Mouse (Mus musculus): ENCODE data around the gene Timm10. TPM values are rescaled to one million over a fixed set of nuclear protein-coding genes. Genes with fewer than 3 reads are reported as not detected.

Timm10 gene
- total RNA-seq, 2 experiments from 2014 or later, result 78.1 to 101 TPM

DNA sequence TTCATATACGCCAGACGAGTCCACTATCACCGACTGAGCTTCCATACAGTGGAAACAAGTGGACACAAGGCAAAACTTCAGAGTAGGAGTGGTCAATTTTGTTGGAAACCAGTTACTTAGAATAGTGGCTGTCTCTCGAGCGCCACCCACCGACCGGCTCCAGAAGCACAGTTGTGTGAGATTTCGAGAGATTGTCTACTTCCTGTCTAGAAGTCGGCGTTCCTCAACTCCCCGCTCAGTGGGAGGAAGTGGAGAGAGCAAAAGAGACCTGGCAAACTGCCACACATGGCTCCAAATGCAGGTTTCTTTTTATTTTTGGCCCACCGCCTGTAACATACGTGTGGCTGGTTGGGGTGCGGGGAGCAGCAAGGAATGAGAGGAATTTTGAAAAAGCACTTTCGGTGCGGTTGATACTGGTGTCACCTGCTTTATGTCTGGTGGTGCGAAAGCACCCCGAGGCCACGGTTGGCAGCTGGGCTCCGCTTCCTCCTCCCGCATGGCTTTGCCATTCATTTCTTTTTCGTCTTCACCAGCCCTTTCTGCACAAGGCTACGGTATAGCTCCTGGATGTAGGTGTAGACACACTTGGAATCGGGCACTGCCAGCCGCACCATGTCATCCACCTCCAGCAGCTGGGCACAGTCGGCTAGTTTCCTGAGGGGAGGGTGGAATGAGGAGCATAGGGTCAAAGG is 15.8 kb upstream of the Timm10 start:
- intact Hi-C loops (cut with DNase I), result no loop called here

DNA sequence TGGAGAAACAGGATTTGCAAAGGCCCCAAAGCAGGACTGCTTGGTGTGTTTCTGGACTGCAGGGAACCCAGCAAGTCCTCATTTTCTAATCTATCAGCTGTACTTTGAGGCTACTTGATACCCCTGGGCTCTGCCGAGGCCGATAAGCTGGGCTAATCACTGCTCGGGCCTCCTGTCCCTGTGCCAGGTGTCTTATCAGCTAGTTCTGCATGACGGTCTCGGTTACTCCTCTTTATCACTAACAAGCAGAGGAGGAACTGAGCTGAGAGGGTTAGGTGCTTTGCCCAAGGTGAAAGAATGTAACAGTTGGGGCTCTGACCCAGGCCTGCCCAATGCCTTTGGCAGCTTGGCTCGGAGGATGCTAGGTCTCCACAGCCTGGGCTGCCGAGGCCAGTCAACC is 14.9 kb upstream of the Timm10 start:
- peak in 1 of 2 experiments; percentile 9 for DNase-seq
- intact Hi-C loops (cut with DNase I), result no loop called here

More for the DNA sequence above, 15.8 kb upstream of the Timm10 start:
- peak; percentile 87 to 89 for DNase-seq

- no peak for DNase-seq
- intact Hi-C loops (cut with DNase I), result no loop called here
These were observed 14.1 kb upstream of the Timm10 start for GRCm38 (mm10) chr2:84812676-84813075.

GRCm38 (mm10) chr2:84819861-84820260 is 6.9 kb upstream of the Timm10 start:
- intact Hi-C loops (cut with DNase I), result loop anchor here (5.0 kb wide), 1 partner anchor 48 kb away; no protein-coding TSS in a partner anchor
- peak in 1 of 2 experiments; percentile 31 for DNase-seq

DNA sequence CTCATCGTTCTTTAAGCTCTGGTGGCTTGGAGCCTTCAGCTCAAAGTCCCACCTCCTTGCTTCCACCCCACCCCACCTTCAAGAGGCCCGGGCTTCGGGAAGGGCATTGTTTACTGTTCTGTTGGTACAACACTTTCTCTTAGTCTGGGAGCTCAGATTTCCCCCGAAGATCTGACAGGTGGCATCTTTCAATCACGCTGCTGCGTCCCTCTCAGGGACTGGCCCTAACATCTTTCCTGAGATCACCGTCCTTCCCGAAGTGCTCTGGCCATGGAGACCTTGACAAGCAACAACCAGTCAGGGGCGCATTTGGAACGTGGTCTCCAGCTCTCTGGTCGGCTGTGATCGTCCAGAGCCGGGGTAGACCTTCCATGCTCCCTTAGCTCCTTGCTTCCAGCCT is 4.2 kb upstream of the Timm10 start, which contains the start of gene Smtnl1:
Gene Smtnl1 (minus strand): TSS at position 101 of the 400 bp plus-strand sequence.
- intact Hi-C loops (cut with DNase I), result no loop called here
- DNase-seq, result no peak

- intact Hi-C loops (cut with DNase I), result no loop called here
- DNase-seq, result no peak
These were observed 3.6 kb upstream of the Timm10 start for GRCm38 (mm10) chr2:84823237-84823636.

DNA sequence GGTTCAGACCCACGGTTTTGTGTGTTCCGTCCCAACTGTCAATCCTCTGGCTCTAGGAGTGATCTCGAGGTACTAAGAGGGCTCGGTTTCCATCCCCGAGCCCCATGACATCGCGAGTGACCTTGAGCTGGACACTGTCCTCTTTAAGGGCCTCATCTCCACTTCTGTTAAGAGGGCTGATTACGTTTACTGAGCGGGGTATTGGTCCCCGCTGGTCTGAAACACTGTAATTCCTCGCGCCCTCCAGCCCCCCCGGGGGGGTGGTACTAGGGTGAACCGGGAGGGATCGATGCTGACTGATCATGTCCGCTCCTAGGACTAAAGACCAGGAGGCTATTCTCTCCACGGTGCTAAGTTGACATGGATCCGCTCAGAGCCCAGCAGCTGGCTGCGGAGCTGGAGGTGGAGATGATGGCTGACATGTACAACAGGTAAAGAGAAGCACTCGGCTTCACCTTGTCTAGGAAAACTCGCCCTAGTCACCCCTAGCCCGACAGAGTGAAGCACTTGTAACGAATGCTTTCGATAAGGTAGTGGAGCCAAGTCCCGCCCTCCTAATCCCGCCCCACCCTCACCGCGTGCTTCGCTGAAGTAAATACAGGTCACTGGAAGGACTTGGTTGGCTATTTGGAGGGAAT is 605 bp downstream of the Timm10 start:
- peak in 1 of 2 experiments; percentile 15 for DNase-seq
- intact Hi-C loops (cut with DNase I), result no loop called here

- intact Hi-C loops (cut with DNase I), result loop anchor here (1.0 to 5.0 kb wide), 3 partner anchors 23 to 57 kb away; no protein-coding TSS in a partner anchor
- DNase-seq, result peak; percentile 84 to 92
These were observed 5.0 kb downstream of the Timm10 start for GRCm38 (mm10) chr2:84831666-84832391.

DNA sequence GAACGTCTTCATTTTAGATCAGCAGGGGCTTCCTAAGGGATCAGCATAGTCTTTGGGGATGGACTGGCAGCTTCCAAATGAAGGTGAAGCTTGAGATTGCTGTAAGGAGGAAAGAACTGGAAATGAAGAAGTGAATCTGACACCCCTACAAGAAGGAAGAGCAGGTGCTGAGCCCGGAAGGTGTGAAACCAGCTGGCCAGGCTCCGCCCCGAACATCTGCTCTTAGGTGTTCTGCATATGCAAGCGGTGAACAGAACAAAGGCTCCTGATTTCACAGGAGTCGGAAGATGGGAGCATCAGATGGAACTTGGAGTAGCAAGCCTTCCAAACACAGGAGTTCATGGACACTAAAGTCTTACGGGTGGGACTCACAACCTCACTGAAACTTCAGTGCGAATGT is 10.3 kb downstream of the Timm10 start:
- DNase-seq, result no peak
- intact Hi-C loops (cut with DNase I), result no loop called here

DNA sequence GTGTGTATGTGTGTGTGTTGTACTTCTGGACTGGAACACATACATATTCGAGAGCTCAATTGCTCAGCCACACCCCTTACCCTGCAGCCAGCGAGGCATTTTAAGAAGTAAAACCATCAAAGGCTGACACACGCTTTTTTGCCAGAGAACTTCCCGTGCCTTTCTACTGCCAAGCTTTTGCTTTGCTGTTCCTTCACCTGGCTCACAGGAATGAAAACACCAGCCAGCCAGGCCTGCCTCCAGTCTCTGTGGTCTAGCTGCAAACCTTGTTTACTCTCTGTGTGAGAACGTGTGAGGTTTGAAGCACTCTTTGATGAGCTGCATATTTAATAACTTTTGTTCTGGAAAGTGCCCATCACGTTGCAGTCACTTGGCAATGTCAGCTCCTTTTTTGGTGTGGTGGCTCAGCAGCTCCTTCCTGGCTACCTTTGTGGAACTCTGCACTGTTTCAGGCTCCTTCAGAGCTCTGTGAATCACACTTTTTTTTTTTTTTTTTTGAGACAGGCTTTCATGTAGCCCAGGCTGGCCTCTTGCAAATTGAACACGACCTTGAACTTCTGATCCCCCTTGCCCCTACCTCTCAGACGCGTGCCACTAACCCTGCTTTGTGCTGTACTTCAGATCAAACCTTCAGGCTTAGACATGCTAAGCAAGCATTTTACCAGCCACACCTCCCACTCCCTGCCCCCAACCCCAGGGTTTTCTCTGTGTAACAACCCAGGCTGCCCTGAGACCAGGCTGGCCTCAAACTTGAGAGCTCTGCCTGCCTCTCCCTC is 11.2 kb downstream of the Timm10 start:
- intact Hi-C loops (cut with DNase I), result no loop called here
- no peak for DNase-seq

DNA sequence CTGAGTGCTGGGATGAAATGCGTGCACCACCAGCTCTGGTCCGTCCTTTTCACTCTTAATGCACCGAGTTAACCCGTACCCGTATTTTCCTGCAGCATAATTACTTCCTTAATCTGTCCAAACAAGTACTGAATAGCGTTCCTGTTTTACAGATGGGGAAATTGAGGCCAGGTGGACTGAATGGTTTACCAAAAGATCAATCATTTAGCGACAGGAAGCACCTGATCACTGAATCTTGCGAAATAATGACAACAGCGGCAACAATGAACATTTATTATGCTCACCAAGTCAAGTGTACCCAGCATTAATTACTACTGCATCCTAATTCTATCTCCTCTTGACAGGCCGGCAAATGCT is 11.8 kb downstream of the Timm10 start, which contains the start of gene Slc43a1:
Gene Slc43a1 (plus strand): TSS at position 258 of the 357 bp plus-strand sequence.
- DNase-seq, result no peak
- intact Hi-C loops (cut with DNase I), result no loop called here

DNA sequence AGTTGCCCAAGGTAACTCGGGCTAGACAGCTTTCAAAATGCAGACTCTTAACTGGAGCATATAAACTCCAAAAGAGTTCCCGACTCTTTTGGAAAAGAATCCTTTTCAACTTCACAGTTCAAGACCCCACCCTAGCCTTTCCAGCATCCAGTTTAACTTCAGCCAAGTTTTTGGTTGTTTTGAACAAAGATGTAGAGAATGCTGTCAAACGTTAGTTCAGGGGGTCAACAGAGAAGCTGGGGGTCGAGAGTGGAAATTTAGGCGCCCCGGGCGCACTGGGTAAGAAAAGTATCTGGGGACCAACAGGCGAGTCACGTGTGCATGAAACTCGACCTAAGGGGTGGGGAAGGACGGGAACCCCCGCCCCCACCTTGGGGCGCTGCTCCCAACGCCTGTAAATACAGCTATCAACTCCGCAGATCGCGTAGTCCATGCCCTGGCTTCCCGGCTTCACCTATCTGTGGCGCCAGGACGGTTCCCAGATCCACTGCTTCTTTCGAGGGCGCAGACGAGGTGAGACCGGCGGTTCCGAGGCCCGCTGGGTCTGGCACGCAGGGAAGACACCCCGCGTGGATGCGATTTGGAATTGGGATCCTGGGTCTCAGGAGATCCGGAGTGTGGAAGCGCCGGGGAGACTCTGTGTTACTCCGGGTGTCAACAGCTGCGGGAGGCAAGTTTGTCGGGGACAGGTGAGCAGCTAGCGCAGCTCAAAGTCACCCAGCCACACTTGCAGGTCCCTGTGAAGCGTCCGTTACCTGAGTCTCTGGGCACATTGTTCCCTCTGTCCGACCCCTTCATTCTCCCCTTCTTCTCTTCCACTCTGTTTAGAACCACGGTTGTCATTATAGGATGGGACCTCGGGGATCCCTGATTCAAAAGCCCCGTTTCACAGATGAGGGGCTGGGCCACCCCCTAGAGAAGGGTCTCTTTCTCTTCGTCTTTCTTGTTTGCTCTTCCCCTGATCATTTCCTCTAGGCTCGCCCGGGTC is 12.5 kb downstream of the Timm10 start:
- peak; percentile 47 to 48 for DNase-seq
- intact Hi-C loops (cut with DNase I), result no loop called here

- peak; percentile 79 to 80 for DNase-seq
- intact Hi-C loops (cut with DNase I), result no loop called here
These were observed 13.4 kb downstream of the Timm10 start for GRCm38 (mm10) chr2:84840016-84840747.

DNA sequence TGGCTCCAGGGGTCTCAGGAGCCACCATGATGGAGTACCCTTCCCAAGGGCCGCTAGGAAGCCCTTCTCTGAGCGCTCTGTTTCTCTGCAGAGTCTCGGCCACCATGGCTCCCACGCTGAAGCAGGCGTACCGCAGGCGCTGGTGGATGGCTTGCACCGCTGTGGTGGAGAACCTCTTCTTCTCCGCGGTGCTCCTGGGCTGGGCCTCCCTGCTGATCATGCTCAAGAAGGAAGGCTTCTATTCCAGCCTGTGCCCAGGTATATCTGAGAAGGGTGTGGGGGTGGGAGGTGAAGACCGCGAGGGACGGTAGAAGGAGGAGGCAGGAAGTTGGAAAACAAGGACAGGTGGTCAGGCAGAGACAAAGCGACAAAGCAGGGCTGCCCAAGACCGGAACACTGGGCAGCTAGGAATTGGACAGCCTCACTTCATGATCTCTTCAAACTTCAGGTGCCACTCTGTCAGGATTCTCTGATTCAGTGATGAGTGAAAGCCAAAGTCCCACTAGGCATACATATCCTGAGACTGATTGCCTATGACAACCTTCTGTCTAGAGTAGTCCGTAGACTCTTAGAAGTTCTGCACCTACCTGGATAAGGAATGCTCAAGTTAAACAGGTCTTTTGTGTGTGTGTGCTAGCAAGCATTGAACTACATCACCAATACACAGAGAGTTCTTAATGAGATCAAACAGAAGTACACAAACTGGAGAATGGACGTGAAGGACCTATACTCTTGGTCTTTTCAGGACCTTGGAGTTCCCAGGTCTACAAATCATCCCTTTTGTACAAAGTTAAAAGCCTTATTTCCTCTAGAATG is 14.2 kb downstream of the Timm10 start:
- intact Hi-C loops (cut with DNase I), result no loop called here

DNA sequence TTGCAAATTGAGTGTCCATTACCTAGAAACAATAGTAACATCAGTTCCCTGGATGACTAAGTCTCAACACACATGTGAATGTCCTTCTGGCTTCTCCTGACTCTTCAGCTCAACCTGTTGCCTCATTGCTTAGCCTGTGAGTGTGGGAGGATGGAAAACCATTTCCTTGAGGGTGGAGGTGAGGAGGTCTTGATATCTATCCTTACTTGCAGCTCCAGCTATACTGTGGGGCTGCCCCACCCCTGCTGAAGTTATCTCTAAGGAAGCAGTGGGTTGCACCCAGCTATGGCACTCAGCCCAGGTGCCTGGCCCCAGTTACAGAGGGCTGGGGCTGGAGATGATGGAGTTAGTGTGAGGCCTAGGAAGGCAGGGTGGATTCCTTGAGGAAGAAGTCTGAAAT is 15.1 kb downstream of the Timm10 start:
- no peak for DNase-seq
- intact Hi-C loops (cut with DNase I), result no loop called here

More for the DNA sequence above, 14.2 kb downstream of the Timm10 start:
- no peak for DNase-seq

DNA sequence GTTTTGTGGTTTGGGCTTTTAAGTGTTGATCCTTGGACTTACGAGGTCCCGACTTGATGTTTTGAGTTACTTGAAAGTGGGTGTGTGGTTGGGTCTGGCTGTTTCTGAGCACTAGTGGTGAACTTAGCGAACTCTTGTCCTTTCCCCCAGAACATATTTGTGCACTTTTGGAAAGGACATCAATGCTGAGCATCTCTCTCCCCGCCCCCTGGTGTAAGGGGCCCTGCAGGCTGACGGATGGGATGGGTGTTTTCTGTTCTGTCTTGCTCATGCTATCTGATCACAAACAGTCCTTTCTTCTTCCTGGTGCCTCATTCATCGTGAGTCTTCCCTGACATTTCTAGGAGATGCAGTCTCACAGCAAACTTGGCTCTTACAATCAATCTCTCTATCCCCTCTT is 16.9 kb downstream of the Timm10 start:
- no peak for DNase-seq

DNA sequence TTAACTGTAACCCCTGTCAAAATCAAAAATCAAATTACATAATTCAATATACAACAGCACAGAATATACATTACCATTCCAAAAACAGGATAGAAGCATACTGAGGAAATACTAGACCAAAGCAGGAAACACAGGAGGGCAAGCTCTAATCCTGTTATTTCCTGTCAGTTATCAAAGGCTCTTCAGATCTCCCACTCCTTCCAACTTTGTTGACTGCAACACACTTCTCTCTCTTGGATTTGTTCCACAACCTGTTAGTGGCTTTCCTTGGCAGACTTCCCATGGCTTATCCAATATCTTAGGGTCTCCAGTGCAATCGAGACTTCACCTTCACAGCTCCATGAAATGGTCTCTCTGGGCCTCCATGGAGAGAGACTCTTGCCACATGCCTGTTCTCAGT is 18.4 kb downstream of the Timm10 start:
- intact Hi-C loops (cut with DNase I), result no loop called here
- no peak for DNase-seq

More for the DNA sequence above, 16.9 kb downstream of the Timm10 start:
- intact Hi-C loops (cut with DNase I), result no loop called here
